Mouse (Mus musculus): ENCODE results near the gene Lrba. TPM values are rescaled to one million over a fixed set of nuclear protein-coding genes. Genes with fewer than 3 reads are reported as not detected.

Lrba gene
- total RNA-seq, 2 experiments from 2014 or later, result 25.0 to 26.2 TPM

DNA sequence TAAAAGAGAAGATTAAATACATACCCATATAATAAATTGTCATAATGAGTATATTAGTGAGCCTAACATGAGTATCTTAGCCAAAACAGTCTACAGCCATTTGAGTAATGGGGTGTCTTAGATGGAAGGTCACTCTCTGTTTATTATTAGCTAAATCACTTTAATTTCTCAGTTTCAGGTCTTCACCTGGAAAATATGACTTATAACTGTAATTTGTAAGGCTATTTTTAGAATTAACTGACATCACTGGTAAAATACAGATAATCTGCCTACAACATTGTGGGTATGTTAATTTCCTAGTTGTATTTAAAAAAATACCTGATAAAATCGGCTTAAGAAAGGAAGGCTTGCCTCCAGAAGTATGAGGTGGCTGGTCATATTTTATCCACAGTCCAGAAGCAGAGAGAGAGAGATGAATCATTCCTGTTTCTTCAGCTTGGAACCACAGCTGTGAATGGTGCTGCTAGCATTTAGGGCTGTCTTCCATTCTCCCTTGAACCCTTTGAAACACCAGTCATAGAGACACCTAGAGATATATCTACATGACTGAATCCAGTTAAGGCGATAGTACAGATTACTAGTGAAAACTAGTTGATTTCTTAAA is 294.1 kb downstream of the Lrba start:
- DNase-seq, result no peak

DNA sequence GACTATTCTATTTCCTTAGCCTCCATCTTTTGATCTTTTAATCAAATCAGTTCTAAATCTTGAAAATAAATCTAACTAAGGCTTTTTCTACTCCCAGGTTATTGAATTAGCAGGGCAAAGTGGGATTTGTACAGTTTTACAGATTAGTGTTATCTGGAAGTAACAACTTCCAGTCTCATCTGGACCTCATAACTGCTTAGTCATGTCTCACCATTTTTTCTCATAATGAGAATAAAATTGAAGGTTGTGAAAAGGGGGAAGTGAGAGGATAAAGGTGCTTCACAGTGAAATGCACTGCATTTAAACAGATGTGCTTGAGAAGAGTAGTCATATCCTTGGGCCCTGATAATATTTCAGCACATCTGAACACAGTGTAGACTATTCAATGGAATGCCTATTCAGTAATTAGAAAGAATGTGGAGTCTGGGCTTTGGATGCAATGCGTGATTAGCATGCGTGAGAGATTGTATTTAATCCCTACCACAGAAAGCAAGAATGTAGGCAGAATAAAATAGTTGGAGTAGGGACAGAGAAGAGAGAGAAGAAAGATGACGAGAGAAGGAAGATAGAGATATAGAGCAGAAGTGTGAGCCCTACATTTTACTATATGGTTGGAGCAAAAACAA is 298.5 kb downstream of the Lrba start:
- no peak for DNase-seq

- DNase-seq, result no peak
Measured at GRCm38 (mm10) chr3:86531531-86532269, 307.2 kb downstream of the Lrba start.

DNA sequence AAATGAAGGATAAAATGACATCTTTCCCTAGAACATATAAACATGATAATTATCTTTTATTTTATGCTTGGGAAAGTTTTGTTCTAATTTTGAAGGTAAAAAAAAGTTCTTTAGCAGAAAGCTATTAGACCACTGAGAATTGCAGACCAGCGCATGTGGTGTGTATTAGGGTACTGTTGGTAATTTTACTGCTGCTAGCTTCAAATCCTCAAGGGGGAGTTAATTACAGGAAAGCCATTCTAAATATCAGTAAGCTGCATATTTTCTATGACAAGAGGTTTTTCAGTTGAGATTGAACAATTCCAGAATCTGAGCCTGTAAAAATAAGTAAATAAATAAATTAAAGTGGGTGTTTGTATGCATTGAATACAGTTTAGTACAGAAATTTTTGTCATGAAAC is 312.3 kb downstream of the Lrba start:
- no peak for DNase-seq

DNA sequence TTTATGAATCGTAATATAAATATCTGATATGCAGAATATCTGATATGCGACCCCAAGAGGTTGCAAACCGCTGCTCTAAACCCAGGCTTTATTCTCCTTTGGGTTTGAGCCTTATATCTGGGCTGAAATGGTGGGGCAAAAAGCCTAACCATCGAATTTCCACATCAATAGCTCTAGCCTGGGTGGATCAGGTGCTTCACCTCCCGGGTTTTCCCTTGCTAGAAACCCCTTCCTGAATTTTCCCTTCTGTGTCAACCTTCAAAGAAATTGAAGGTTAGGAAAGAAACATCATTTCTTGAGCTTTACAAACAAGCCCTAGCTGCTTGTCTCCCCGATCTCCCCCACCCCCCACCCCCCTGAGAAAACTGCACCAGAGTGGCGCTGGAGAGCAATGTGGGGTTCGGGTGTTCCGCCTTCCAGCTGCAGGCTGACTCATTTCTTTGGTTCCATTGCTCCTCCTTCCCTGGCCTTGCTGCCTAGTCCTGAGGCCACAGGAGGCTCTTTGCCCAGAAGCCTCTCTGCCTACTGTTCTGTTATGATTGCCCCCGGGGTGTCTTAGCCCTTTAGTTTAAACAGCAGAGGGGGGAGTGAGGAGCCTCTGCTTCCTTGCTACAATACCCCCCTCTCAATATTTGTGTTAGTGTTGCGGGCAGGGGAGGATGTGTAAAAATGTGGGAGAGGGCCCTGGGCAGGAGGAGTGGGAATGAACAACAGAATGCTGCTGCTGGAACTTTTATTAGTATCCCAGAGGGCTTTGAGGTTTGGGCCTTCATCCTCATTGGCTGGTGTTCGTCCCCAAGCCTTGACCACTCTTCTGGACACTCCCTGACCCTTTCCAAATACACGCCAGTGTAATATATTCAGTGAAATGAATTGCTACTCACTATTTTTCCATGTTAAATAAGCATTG is 314.4 kb downstream of the Lrba start:
- DNase-seq, result no peak

GRCm38 (mm10) chr3:86539555-86540168 is 315.2 kb downstream of the Lrba start:
- DNase-seq, result no peak

DNA sequence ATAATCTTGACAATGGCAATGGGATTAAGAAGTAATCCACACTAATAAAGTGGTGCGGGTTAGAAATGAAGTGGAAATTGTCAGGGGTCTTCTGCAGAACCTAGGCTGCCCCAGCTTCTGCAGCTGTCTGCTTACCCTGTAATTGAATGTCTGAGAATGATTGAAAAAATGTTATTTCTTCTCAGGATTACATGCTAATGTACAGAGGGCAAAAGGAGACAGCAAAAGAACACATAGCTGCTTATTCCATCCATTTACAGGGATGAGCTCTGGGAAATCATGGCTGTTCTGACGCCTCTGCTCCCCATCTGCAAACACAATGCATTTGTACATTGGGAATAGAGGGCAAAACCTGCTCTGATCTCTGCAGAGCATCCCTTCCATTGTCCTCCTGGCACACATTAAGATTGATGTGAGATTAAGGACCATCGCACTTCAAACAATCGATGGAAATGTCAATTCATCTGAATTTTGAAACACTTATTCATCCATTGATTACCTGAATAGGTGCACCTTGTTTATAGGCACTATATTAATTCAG is 316.7 kb downstream of the Lrba start:
- DNase-seq, result no peak

DNA sequence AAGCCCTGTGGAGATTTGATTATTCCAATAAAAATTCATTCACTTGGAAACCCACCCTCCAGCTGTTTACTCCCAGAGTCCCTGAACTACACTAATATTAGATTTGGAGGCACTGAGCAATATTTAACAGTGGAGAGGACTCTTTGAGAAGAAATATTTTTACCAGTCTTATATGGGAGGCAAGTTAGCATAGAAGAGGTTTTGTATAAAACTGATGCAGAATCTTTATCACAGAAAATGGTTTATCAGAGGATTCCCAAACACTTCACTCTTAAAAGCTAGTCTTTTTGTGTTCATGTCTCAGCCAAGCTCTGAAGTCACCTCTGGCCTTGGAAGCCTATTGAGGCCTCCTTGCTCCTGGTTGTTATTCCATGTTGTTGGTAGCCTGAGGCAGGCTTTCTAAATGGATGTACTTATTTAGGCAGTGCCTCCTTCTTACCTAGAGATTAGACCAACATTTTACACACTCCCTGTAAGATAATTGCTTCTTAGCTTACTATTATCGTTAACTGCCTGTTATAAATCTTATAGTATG is 317.4 kb downstream of the Lrba start:
- DNase-seq, result no peak

DNA sequence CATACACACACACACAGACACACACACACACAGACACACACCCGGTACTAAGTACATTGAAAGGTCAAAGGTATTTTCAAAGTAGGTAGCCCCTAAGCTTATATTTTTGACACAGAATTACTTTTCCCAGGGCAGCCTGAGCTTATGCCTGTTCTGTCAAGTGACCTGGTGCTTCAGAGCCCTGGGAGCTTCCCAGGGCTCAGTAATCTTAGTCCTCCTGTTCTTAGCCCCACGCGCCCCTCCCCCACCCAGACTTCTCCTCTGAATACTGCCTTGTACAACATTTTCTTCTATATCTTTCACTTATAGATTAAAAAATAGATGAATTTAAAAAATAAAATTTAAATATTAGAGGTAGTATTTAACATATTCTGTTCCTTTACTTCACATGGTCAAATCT is 320.3 kb downstream of the Lrba start:
- no peak for DNase-seq

DNA sequence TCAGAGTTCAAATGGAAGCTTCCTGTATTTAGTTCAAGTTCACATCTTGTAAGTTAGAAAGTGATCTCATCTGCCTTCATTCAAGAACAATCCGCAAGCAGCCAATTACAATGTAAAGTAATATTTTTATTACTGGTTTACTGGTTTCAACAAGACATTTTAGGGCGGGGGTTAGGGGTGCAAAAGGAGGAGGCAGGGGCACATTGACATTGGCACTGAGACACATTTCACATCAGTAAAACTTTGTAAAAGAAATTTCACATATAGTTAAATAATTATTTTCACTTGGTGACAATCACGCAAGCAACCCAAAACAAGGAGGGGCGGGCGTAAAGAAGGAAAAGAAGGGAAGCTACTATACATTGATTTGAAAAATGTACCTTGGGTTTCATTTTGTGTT is 321.5 kb downstream of the Lrba start:
- peak in 1 of 2 experiments; percentile 10 for DNase-seq

GRCm38 (mm10) chr3:86546471-86547250 is 322.2 kb downstream of the Lrba start:
- DNase-seq, result peak; percentile 44 to 62

GRCm38 (mm10) chr3:86547251-86547791 is 322.8 kb downstream of the Lrba start:
- DNase-seq, result peak in 1 of 2 experiments; percentile 4

GRCm38 (mm10) chr3:86548091-86549015 is 323.9 kb downstream of the Lrba start, which contains the start of gene Mab21l2:
TSS of gene Mab21l2 (minus strand) at chr3:86548629.
- no peak for DNase-seq

DNA sequence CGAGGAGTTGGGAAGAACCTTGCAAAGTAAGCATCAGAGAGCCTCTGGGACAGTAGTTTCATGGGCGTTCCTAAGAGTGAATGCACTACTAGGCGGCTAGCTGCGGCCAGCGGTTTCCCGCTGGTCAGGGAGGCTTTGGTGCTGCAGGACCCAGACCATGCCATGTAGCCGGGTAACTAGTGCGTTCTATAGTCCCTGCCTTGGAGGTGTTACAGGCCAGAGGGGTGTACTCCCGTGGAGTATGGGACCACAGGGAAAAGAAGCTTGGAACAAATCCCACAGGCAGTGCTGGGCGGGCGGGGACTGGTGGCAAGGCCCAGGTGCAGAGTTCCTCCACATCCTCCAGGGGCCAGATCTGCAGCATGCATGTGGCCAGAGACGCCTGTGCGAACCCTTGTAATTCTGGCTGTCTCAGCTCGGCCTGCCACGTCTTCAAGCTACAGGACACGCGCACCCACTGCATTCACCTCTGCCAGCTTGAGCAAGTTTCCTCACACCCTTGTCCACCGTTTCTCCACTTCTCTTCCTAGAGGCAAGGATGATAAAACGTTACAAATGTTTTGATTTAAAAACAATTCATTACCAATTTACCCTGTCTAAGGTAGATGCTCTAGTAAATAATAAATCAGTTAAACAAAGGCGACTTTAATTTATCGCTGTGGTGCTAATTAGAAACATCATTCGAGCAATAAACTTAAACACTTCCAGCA is 326.0 kb downstream of the Lrba start:
- DNase-seq, result no peak

DNA sequence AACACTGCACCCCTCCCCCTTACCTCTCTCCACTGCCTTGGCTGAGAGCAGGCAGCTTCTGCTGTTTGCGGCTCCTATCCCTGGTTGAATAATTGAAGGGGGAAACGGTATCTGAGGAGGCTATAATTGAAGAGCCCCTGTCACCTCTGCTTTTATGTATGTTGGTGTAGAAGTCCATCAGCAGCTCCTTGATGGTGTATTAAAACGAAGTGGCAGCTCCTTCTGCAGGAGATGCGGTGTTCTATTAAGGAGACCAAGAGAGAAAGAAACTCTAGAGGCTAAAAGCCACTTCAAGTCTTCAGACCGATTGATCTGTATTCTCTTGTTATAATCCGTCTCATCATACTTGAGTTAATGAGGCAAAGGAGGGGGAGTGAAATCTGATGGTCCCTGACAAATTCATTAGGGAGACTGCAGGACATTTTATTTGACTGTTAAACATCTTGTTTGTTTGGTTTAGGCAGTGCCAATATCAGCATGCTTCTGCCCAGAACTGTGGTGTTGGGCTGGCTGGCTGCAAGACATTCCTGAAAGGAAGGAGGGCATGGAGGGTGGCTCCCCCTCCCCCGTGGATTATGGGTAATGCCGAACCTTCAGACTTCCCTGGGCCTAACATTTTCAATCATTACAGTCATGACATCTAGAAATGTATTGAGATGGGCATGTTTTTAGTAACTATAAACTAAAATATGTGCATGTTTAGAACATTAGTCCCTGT is 326.7 kb downstream of the Lrba start:
- DNase-seq, result no peak

DNA sequence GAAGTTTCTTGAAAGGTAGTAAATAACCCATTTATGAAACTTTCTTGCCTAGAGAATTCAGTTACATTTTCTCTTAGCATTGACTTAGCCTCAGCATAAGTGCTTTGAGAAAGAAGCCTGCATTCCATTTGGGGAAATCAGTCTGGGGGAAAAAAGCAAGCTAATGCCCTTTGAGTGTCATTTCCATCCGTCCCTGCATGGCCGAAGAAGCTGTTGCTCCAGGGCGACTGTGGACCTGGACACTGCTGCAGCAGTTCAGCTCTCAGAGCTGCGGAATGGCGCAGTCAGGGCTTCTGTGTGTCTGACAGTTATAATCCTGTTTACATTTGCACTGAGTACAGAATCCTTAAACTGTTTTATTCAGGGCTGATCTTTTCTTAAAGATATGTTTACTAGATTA is 327.7 kb downstream of the Lrba start:
- no peak for DNase-seq

- DNase-seq, result no peak
Measured at GRCm38 (mm10) chr3:86558976-86559375, 334.5 kb downstream of the Lrba start.

DNA sequence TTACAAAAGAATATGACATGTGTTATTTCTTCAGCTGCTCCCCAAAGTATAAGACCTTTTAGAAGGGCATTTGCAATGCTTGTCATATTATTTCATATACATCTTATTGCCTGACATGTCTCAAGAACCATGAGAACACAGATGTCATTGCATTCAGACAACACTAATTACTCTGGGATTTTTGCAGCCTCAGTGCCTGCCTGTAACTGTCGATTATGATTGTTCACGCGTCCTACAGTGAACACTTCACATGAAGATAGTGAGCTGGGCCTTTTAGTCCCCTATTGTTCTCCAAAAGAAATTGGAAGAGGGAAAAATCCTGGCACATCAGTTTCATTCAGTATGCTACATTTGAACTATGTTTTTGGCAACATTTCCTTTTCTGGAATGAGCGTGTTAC is 335.2 kb downstream of the Lrba start:
- no peak for DNase-seq

Data from heart, adult 18-20 months (tissue).